Comparison of ENCODE assay signal across 12 mouse cellular contexts in genomic region chr19:53257631-53258560, GRCm38 (mm10). TPM values are rescaled to one million over a fixed set of nuclear protein-coding genes. Genes with fewer than 3 reads are reported as not detected.
DNase-seq lines count a peak whose midpoint lies in the region; ATAC-seq and TF ChIP-seq lines count a peak whose summit lies in the region.
"Had no signal": no experiment of that assay in that cellular context is flagged by ENCODE, and none has a peak within 500 bp of the region (broad histone marks: within the 10 kb centered on the region; RNA-seq: fewer than 3 reads in every experiment).

No protein-coding gene starts in this region.

- H3K4me1 ChIP-seq in forebrain, embryonic 11.5 days (replicated peaks; ENCODE audit: control insufficient read depth, insufficient read depth, low read length): no peaks in the 10 kb centered on the region
- H3K4me1 ChIP-seq in forebrain, embryonic 15.5 days: 0 out of 2 replicates have a peak, but pooled peaks cover 6% of the 10 kb centered on the region
- H3K4me1 ChIP-seq in MEL (ENCODE audit: control insufficient read depth in 1 of 2, insufficient read depth in 2 of 2, low read length in 2 of 2): peaks cover 15 to 32% of the 10 kb centered on the region in 2 experiments
- peaks cover 55% of the 10 kb centered on the region in 2 experiments for H3K4me1 ChIP-seq in liver, embryonic 14.5 days (replicated peaks; ENCODE audit: control insufficient read depth in 2 of 2, insufficient read depth in 2 of 2, low read length in 1 of 2)
- H3K4me1 ChIP-seq: limb, embryonic 12.5 days had no signal

- no peak for DNase-seq in forebrain, embryonic 11.5 days (ENCODE audit: low spot score)
- peak; percentile 96 for DNase-seq in MEL (ENCODE audit: low read depth, low spot score)
- DNase-seq in liver, embryonic 14.5 days (ENCODE audit: low read depth in 3 of 3, low spot score in 3 of 3): peak; percentile 85 to 86 (median 85)
- DNase-seq in right cerebral cortex, postnatal 25 days: no peak
- no peak for DNase-seq in kidney, postnatal 36 days
- no peak for DNase-seq in left cerebral cortex, adult 11 months (ENCODE audit: low spot score)
- DNase-seq: B cell, adult 2 months; right cerebral cortex, postnatal 4 days had no signal

- peak; percentile 84 for TF ChIP-seq EP300 in MEL (IDR thresholded peaks at IDR 0.05; ENCODE audit: low read depth in 1 of 2, low read length in 2 of 2)
- peak; percentile 61 for TF ChIP-seq EP300 in liver, embryonic 14.5 days (IDR thresholded peaks at IDR 0.05; ENCODE audit: low read depth)

- no peaks in the 10 kb centered on the region for H3K36me3 ChIP-seq in forebrain, embryonic 11.5 days (ENCODE audit: control insufficient read depth, insufficient read depth, low read length)
- H3K36me3 ChIP-seq in forebrain, embryonic 15.5 days: no peaks in the 10 kb centered on the region
- peaks cover 0 to 21% of the 10 kb centered on the region in 2 experiments; a peak in 2 of 4 replicates for H3K36me3 ChIP-seq in MEL (ENCODE audit: control insufficient read depth in 1 of 2, insufficient read depth in 2 of 2, low read length in 2 of 2)
- no peaks in the 10 kb centered on the region for H3K36me3 ChIP-seq in liver, embryonic 14.5 days (replicated peaks; ENCODE audit: control insufficient read depth, insufficient read depth, low read depth)
- H3K36me3 ChIP-seq: limb, embryonic 12.5 days had no signal

- no peaks in the 10 kb centered on the region for H3K79me2 ChIP-seq in MEL (ENCODE audit: control insufficient read depth, insufficient read depth, low read length, poor library complexity)

- no peak for TF ChIP-seq CTCF in MEL (IDR thresholded peaks at IDR 0.05 in 2 of 3, conservative IDR thresholded peaks at IDR 0.05 in 1 of 3; ENCODE audit: control insufficient read depth in 1 of 3, insufficient read depth in 1 of 3, low read depth in 2 of 3, low read length in 3 of 3, poor library complexity in 1 of 3, severe bottlenecking in 1 of 3)
- no peak for TF ChIP-seq CTCF in liver, embryonic 14.5 days (IDR thresholded peaks at IDR 0.05; ENCODE audit: low read depth)

- no peak for TF ChIP-seq POLR2A in MEL (IDR thresholded peaks at IDR 0.05; ENCODE audit: control insufficient read depth in 1 of 2, insufficient read depth in 1 of 2, low read depth in 1 of 2, low read length in 2 of 2, poor library complexity in 1 of 2)

- no peak; the same call in 1 of the 2 replicates for TF ChIP-seq RAD21 in MEL (IDR thresholded peaks at IDR 0.05; ENCODE audit: low read depth, low read length)

- ATAC-seq in forebrain, embryonic 11.5 days (replicated peaks; ENCODE audit: low FRiP score): peak; percentile 21; the same call in 1 of the 2 replicates
- ATAC-seq in forebrain, embryonic 15.5 days (replicated peaks): no peak
- peak; percentile 42 for ATAC-seq in common myeloid progenitor, adult 5-6 weeks (replicated peaks; ENCODE audit: low read depth, poor library complexity, severe bottlenecking)
- peak; percentile 80 for ATAC-seq in liver, embryonic 14.5 days (ENCODE audit: insufficient read depth)

- no peak overlapping the region for H3K4me2 ChIP-seq in forebrain, embryonic 11.5 days (ENCODE audit: low read depth, low read length, severe bottlenecking)
- H3K4me2 ChIP-seq in forebrain, embryonic 15.5 days (replicated peaks): no peak overlapping the region
- peak overlapping the region; percentile 83 for H3K4me2 ChIP-seq in liver, embryonic 14.5 days (ENCODE audit: low read depth)
- H3K4me2 ChIP-seq: limb, embryonic 12.5 days had no signal

- H3K27ac ChIP-seq in forebrain, embryonic 11.5 days (ENCODE audit: low read depth, low read length): no peak overlapping the region
- H3K27ac ChIP-seq in forebrain, embryonic 15.5 days (replicated peaks): no peak overlapping the region
- peak overlapping the region; percentile 63 for H3K27ac ChIP-seq in MEL (ENCODE audit: control insufficient read depth, low read depth, low read length)
- peak overlapping the region; percentile 98 for H3K27ac ChIP-seq in liver, embryonic 14.5 days
- H3K27ac ChIP-seq: limb, embryonic 12.5 days had no signal

- H3K9me3 ChIP-seq in forebrain, embryonic 11.5 days (ENCODE audit: control insufficient read depth, low read length): peaks cover 3% of the 10 kb centered on the region; the same call in 1 of the 2 replicates
- no peaks in the 10 kb centered on the region for H3K9me3 ChIP-seq in forebrain, embryonic 15.5 days
- H3K9me3 ChIP-seq in MEL (replicated peaks; ENCODE audit: insufficient read depth, low read length): no peaks in the 10 kb centered on the region
- no peaks in the 10 kb centered on the region for H3K9me3 ChIP-seq in liver, embryonic 14.5 days (ENCODE audit: control insufficient read depth, low read length)

- no peak overlapping the region for H3K9ac ChIP-seq in forebrain, embryonic 11.5 days (ENCODE audit: low read length)
- no peak overlapping the region for H3K9ac ChIP-seq in forebrain, embryonic 15.5 days (replicated peaks)
- peak overlapping the region; percentile 4 for H3K9ac ChIP-seq in MEL (ENCODE audit: control insufficient read depth, low read depth, low read length, poor library complexity, severe bottlenecking)
- H3K9ac ChIP-seq in liver, embryonic 14.5 days (replicated peaks): peak overlapping the region; percentile 69
- H3K9ac ChIP-seq: limb, embryonic 12.5 days had no signal

- H3K27me3 ChIP-seq in forebrain, embryonic 11.5 days (ENCODE audit: control insufficient read depth, insufficient read depth, low read length): no peaks in the 10 kb centered on the region
- no peaks in the 10 kb centered on the region for H3K27me3 ChIP-seq in forebrain, embryonic 15.5 days
- H3K27me3 ChIP-seq in MEL (ENCODE audit: control insufficient read depth in 1 of 2, insufficient read depth in 2 of 2, low read length in 2 of 2): no peaks in the 10 kb centered on the region
- peaks cover 5% of the 10 kb centered on the region for H3K27me3 ChIP-seq in liver, embryonic 14.5 days (ENCODE audit: control insufficient read depth, insufficient read depth, low read length)
- H3K27me3 ChIP-seq: limb, embryonic 12.5 days had no signal

- WGBS in forebrain, embryonic 11.5 days: 90% methylated on average over 15 of the region's 15 CpGs
- 88% methylated on average over 15 of the region's 15 CpGs for WGBS in forebrain, embryonic 15.5 days
- WGBS in liver, embryonic 14.5 days (ENCODE audit: insufficient replicate concordance): 42% methylated on average over 15 of the region's 15 CpGs

- H3K4me3 ChIP-seq in forebrain, embryonic 11.5 days (ENCODE audit: low read depth, low read length): no peak overlapping the region
- no peak overlapping the region for H3K4me3 ChIP-seq in forebrain, embryonic 15.5 days
- peak overlapping the region; percentile 21 to 29 for H3K4me3 ChIP-seq in MEL (ENCODE audit: control insufficient read depth in 1 of 2, insufficient read depth in 1 of 2, low read depth in 2 of 2, low read length in 2 of 2)
- H3K4me3 ChIP-seq in liver, embryonic 14.5 days (ENCODE audit: insufficient read depth in 1 of 2, low read depth in 2 of 2, low read length in 2 of 2): peak overlapping the region; percentile 36 to 38
- H3K4me3 ChIP-seq: limb, embryonic 12.5 days; myocyte had no signal

TF ChIP-seq in MEL, 35 proteins besides CTCF, POLR2A, EP300 and RAD21:
- no peak for TF ChIP-seq CHD2 (IDR thresholded peaks at IDR 0.05; ENCODE audit: low read length)
- TF ChIP-seq NRF1 (IDR thresholded peaks at IDR 0.05; ENCODE audit: insufficient read depth, low read depth, low read length, poor library complexity, severe bottlenecking): no peak
- TF ChIP-seq USF1 (IDR thresholded peaks at IDR 0.05; ENCODE audit: low read depth, low read length): no peak
- TF ChIP-seq TAL1 (IDR thresholded peaks at IDR 0.05; ENCODE audit: low read length): peak; percentile 83
- peak; percentile 72 for TF ChIP-seq BHLHE40 (IDR thresholded peaks at IDR 0.05; ENCODE audit: borderline replicate concordance, low read depth, low read length)
- peak; percentile 90 for TF ChIP-seq TCF12 (IDR thresholded peaks at IDR 0.05; ENCODE audit: low read depth, low read length)
- 0 out of 2 replicates have a peak, but pooled peaks have one; percentile 2 for TF ChIP-seq MXI1 (IDR thresholded peaks at IDR 0.05; ENCODE audit: low read depth, low read length)
- peak; percentile 55; the same call in 1 of the 2 replicates for TF ChIP-seq RCOR1 (IDR thresholded peaks at IDR 0.05; ENCODE audit: low read depth, low read length)
- TF ChIP-seq ZKSCAN1 (IDR thresholded peaks at IDR 0.05; ENCODE audit: low read depth, low read length): no peak
- TF ChIP-seq GATA1 (IDR thresholded peaks at IDR 0.05; ENCODE audit: low read depth, low read length): peak; percentile 88
- peak; percentile 64; the same call in 1 of the 2 replicates for TF ChIP-seq POLR2AphosphoS5 (IDR thresholded peaks at IDR 0.05; ENCODE audit: borderline replicate concordance, low read depth, low read length)
- peak; percentile 71 for TF ChIP-seq ETS1 (IDR thresholded peaks at IDR 0.05; ENCODE audit: low read depth, low read length)
- TF ChIP-seq E2F4 (IDR thresholded peaks at IDR 0.05; ENCODE audit: borderline replicate concordance, low read depth, low read length): no peak
TF ChIP-seq in MEL: peak in this region for 8.

RNA-seq across cellular contexts. Expression of gene Mxi1, which starts 52.4 kb away (rescaled TPM):
- 49.8 TPM in 2 replicates for polyA plus RNA-seq in forebrain, embryonic 11.5 days (2014; fragmentation: Nextera tagmentation; extraction: Ambion mirVana)
- 62.0 and 68.4 TPM in 2 replicates for polyA plus RNA-seq in forebrain, embryonic 15.5 days (2015; fragmentation: Nextera tagmentation; extraction: Ambion mirVana)
- total RNA-seq in MEL (2012; rRNA removed): 29.0 and 29.8 TPM in 2 replicates
- 10 to 100 TPM in 1 of 2 experiments, not detected in 1; 60.9 TPM for polyA plus RNA-seq in MEL (2012; ENCODE audit: insufficient read depth in 1 of 2, insufficient read length in 2 of 2, low read depth in 1 of 2, low replicate concordance in 2 of 2, missing spikeins in 1 of 2)
- 44.2 and 48.8 TPM in 2 replicates for total RNA-seq in common myeloid progenitor, adult 5-6 weeks (2017)
- polyA plus RNA-seq in liver, embryonic 14.5 days (2012; rRNA removed): 11.1 and 16.5 TPM in 2 replicates
- polyA plus RNA-seq in liver, embryonic 14.5 days (2014; fragmentation: Nextera tagmentation; extraction: Ambion mirVana): 27.7 and 33.1 TPM in 2 replicates

Comparison
In these comparisons a context has a peak if more than half of its experiments do, and no peak if none do; other contexts are left out.
1. DNase-seq: peak in MEL (single experiment) and liver, embryonic 14.5 days (3 of 3); none in forebrain, embryonic 11.5 days (single experiment), right cerebral cortex, postnatal 25 days (single experiment), kidney, postnatal 36 days (0 of 2) and left cerebral cortex, adult 11 months (single experiment).
2. H3K27ac ChIP-seq: peak in MEL (single experiment) and liver, embryonic 14.5 days (single experiment); none in forebrain, embryonic 11.5 days (single experiment) and forebrain, embryonic 15.5 days (single experiment).
3. H3K4me3 ChIP-seq: peak in MEL (2 of 2) and liver, embryonic 14.5 days (2 of 2); none in forebrain, embryonic 11.5 days (single experiment) and forebrain, embryonic 15.5 days (single experiment).
4. H3K9ac ChIP-seq: peak in MEL (single experiment) and liver, embryonic 14.5 days (single experiment); none in forebrain, embryonic 11.5 days (single experiment) and forebrain, embryonic 15.5 days (single experiment).